Mouse (Mus musculus): ENCODE data around the gene Ankrd13b. TPM values are rescaled to one million over a fixed set of nuclear protein-coding genes. Genes with fewer than 3 reads are reported as not detected.

Gene Ankrd13b
- polyA plus RNA-seq, 1 experiment from 2014 or later, result 0.58 TPM

DNA sequence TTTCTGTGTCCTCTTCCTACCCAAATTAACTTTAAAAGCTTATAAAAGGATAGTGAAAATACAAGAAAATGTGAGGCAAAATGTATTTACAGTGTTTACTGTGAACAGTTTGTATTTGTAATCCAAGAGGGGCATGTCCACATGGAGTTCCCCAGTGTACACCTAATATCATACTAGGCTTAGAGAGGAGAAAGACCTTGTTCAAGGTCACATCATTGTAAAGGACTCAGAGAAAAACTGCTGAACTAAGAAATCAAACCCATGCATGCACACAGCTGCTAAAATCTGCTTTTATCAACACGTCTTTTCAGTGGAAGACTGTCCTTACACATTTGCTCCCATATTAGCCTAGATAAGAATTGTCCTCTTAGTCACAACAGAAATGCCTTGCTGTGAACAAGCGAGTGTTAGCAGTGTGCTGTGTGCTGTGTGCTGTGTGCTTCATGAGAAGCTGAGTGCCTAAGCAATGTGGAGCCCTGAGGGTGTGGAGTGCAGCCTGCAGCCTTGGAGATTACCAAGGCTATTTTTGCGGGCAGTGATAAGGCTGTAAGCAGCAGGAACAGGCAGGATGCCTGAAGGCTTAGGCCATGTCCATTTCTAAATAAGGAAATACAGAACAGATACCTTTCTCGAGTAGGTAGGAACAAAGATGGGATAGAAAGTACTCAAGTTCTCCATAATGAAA lies 66.2 kb downstream of the Ankrd13b start:
- no peak overlapping the region for H3K4me3 ChIP-seq (replicated peaks)
- peak overlapping the region; percentile 81 for H3K27ac ChIP-seq (replicated peaks)
- no peaks in the 10 kb centered on the region for H3K27me3 ChIP-seq
- H3K9me3 ChIP-seq (replicated peaks), result no peaks in the 10 kb centered on the region
- no peak overlapping the region for H3K9ac ChIP-seq
- 15% methylated on average over 4 of the region's 4 CpGs for WGBS (ENCODE audit: insufficient replicate concordance)
- H3K4me2 ChIP-seq, result peak overlapping the region; percentile 35
- H3K36me3 ChIP-seq (replicated peaks), result peaks cover 28% of the 10 kb centered on the region
- H3K4me1 ChIP-seq (replicated peaks), result peaks cover 25% of the 10 kb centered on the region
- ATAC-seq (ENCODE audit: insufficient read depth), result peak; percentile 100

Other genes starting within 250 kb of the Ankrd13b start
- 0.16 and 0.35 TPM in 2 replicates for gene Coro6, start 27.3 kb downstream of the Ankrd13b start, polyA plus RNA-seq (2015; fragmentation: Nextera tagmentation; extraction: Ambion mirVana)
- gene Git1, start 3.9 kb upstream of the Ankrd13b start, polyA plus RNA-seq (2015; fragmentation: Nextera tagmentation; extraction: Ambion mirVana), result 1.4 and 2.2 TPM in 2 replicates
- 3.9 and 4.9 TPM in 2 replicates for gene Abhd15, start 25.4 kb upstream of the Ankrd13b start, polyA plus RNA-seq (2015; fragmentation: Nextera tagmentation; extraction: Ambion mirVana)
- gene Trp53i13, start 26.3 kb upstream of the Ankrd13b start, polyA plus RNA-seq (2015; fragmentation: Nextera tagmentation; extraction: Ambion mirVana), result 5.2 TPM in 2 replicates
- 0.07 and 0.28 TPM in 2 replicates for gene Gm10392, start 29.5 kb upstream of the Ankrd13b start, polyA plus RNA-seq (2015; fragmentation: Nextera tagmentation; extraction: Ambion mirVana)
- gene Taok1, start 118.1 kb upstream of the Ankrd13b start, polyA plus RNA-seq (2015; fragmentation: Nextera tagmentation; extraction: Ambion mirVana), result 3.6 and 3.7 TPM in 2 replicates
- 1.6 TPM in 2 replicates for gene Nufip2, start 196.5 kb upstream of the Ankrd13b start, polyA plus RNA-seq (2015; fragmentation: Nextera tagmentation; extraction: Ambion mirVana)
- gene Cryba1, start 235.6 kb upstream of the Ankrd13b start, polyA plus RNA-seq (2015; fragmentation: Nextera tagmentation; extraction: Ambion mirVana), result not detected in 2 replicates

Measured in liver, embryonic 15.5 days (tissue).